Mouse (Mus musculus): ENCODE data around the gene Vangl2. TPM values are rescaled to one million over a fixed set of nuclear protein-coding genes. Genes with fewer than 3 reads are reported as not detected.

Vangl2 gene
- polyA plus RNA-seq (2012; rRNA removed): 72.0 and 73.5 TPM in 2 replicates

GRCm38 (mm10) chr1:172028394-172029275, at the start of gene Vangl2:
Gene Vangl2, minus strand, starts transcription at chr1:172028444.

GRCm38 (mm10) chr1:172057491-172057921, 29.3 kb upstream of the Vangl2 start, which contains the start of gene Nhlh1:
Gene Nhlh1, minus strand, starts transcription at chr1:172057573.

Other genes starting within 250 kb of the Vangl2 start
- gene Cd84, start 188.7 kb downstream of the Vangl2 start, polyA plus RNA-seq (2012; rRNA removed): 1.0 and 1.4 TPM in 2 replicates
- gene Gm10521, start 132.8 kb downstream of the Vangl2 start, polyA plus RNA-seq (2012; rRNA removed): 0.06 TPM in 2 replicates
- 0.11 and 0.12 TPM in 2 replicates for gene Slamf6, start 110.9 kb downstream of the Vangl2 start, polyA plus RNA-seq (2012; rRNA removed)
- gene Nhlh1, start 29.1 kb upstream of the Vangl2 start, polyA plus RNA-seq (2012; rRNA removed): 18.0 and 23.1 TPM in 2 replicates
- gene Copa, start 54.1 kb upstream of the Vangl2 start, polyA plus RNA-seq (2012; rRNA removed): 140 and 160 TPM in 2 replicates
- 130 and 138 TPM in 2 replicates for gene Ncstn, start 54.4 kb upstream of the Vangl2 start, polyA plus RNA-seq (2012; rRNA removed)
- 97.5 and 107 TPM in 2 replicates for gene Pex19, start 98.3 kb upstream of the Vangl2 start, polyA plus RNA-seq (2012; rRNA removed)
- gene Dcaf8, start 119.6 kb upstream of the Vangl2 start, polyA plus RNA-seq (2012; rRNA removed): 87.9 and 89.8 TPM in 2 replicates
- 285 and 347 TPM in 2 replicates for gene Pea15a, start 178.4 kb upstream of the Vangl2 start, polyA plus RNA-seq (2012; rRNA removed)
- 4.5 and 6.8 TPM in 2 replicates for gene Casq1, start 191.4 kb upstream of the Vangl2 start, polyA plus RNA-seq (2012; rRNA removed)
- 0.05 and 0.09 TPM in 2 replicates for gene Atp1a4, start 230.0 kb upstream of the Vangl2 start, polyA plus RNA-seq (2012; rRNA removed)
- 120 and 170 TPM in 2 replicates for gene Igsf8, start 233.2 kb upstream of the Vangl2 start, polyA plus RNA-seq (2012; rRNA removed)

Measured in central nervous system, embryonic 14 days (tissue).